Mouse (Mus musculus) G1E (cell line): ENCODE measurements around the gene Nol7.

ENCODE experiments used
- CTCF ChIP-seq: IDR thresholded peaks from 2 replicates; pipeline ENCODE4 v1.5.1; 2012; ENCODE audit warnings: low read depth, low read length, inconsistent platforms, mixed read lengths
- GATA1 ChIP-seq: IDR thresholded peaks from 2 replicates; pipeline ENCODE4 v1.6.1; 2012; ENCODE audit warnings: borderline replicate concordance, low read length, inconsistent platforms, mixed read lengths
- GATA2 ChIP-seq: IDR thresholded peaks from 2 replicates; pipeline ENCODE4 v1.6.1; 2012; ENCODE audit warnings: low read depth, low read length, inconsistent platforms, borderline replicate concordance
- POLR2AphosphoS5 ChIP-seq: IDR thresholded peaks from 2 replicates; pipeline ENCODE4 v1.6.1; 2012; ENCODE audit warnings: low read depth, low read length, inconsistent platforms; ENCODE audit not compliant: insufficient replicate concordance
- TAL1 ChIP-seq: conservative IDR thresholded peaks from 2 replicates; pipeline ENCODE4 v1.6.1; 2012; ENCODE audit warnings: low read depth, low read length, inconsistent platforms, mixed read lengths

- TF ChIP-seq CTCF (no peak), TAL1 (no peak), GATA1 (no peak), POLR2AphosphoS5 (no peak), GATA2 (no peak)
These were observed 18.2 kb upstream of the Nol7 start for GRCm38 (mm10) chr13:43379989-43380388.
